Comparison of ENCODE assay signal across 11 mouse cellular contexts in the genomic region with DNA sequence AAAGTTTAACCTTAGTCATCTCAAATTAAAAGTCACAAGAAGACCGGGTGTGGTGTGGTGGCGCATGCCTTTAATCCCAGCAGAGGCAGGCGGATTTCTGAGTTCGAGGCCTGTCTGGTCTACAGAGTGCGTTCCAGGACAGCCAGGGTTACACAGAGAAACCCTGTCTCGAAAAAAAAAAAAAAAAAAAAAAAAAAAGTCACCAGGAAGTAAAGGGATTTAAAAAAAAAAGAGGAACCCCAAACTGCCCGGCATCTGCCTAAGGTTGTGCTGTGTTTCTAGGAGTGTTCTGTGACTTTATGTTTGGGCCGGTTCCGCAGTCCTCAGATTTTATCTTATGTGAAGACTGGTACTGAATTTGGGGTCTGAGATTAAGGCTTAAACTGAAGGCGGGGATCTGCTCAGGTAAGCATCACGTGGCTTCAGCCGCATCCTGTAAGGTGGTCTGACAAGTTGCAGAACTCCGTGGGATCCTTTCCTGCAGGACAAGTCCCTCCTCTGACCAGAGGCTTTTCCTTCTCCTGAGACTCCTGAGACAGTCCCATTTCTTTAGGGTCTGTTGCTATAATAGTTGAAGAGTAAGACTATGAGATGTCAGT. TPM values are rescaled to one million over a fixed set of nuclear protein-coding genes. Genes with fewer than 3 reads are reported as not detected.
DNase-seq lines count a peak whose midpoint lies in the region; ATAC-seq lines count a peak whose summit lies in the region.
"Had no signal": no experiment of that assay in that cellular context is flagged by ENCODE, and none has a peak within 500 bp of the region (broad histone marks: within the 10 kb centered on the region; RNA-seq: fewer than 3 reads in every experiment).

No protein-coding gene starts in this region.

- 0 out of 2 replicates have a peak, but pooled peaks cover 2% of the 10 kb centered on the region for H3K4me1 ChIP-seq in heart, embryonic 16.5 days (ENCODE audit: control insufficient read depth, insufficient read depth, low read length)
- peaks cover 39% of the 10 kb centered on the region for H3K4me1 ChIP-seq in liver, embryonic 13.5 days (replicated peaks)

- no peaks in the 10 kb centered on the region for H3K36me3 ChIP-seq in heart, embryonic 16.5 days (ENCODE audit: control insufficient read depth, insufficient read depth)
- H3K36me3 ChIP-seq in liver, embryonic 13.5 days, result no peaks in the 10 kb centered on the region

- WGBS in heart, embryonic 16.5 days, result 60% methylated on average over 13 of the region's 13 CpGs
- 26% methylated on average over 13 of the region's 13 CpGs for WGBS in liver, embryonic 13.5 days (ENCODE audit: insufficient replicate concordance)

- no peak overlapping the region for H3K9ac ChIP-seq in heart, embryonic 16.5 days (ENCODE audit: low read length)
- no peak overlapping the region for H3K9ac ChIP-seq in liver, embryonic 13.5 days

- peak overlapping the region; percentile 32 for H3K4me2 ChIP-seq in heart, embryonic 16.5 days (ENCODE audit: low read depth, low read length)
- no peak overlapping the region for H3K4me2 ChIP-seq in liver, embryonic 13.5 days

- no peak for ATAC-seq in heart, embryonic 16.5 days (replicated peaks; ENCODE audit: extremely low read depth, insufficient read depth, low FRiP score)
- ATAC-seq in liver, embryonic 13.5 days (ENCODE audit: low read depth), result no peak
- no peak for ATAC-seq in inflammation-experienced regulatory T-cells, adult 6 months

- intact Hi-C loops in heart, postnatal 10 days (cut with DNase I), result no loop called here

- H3K27ac ChIP-seq in heart, embryonic 16.5 days (ENCODE audit: low read length), result no peak overlapping the region
- H3K27ac ChIP-seq in liver, embryonic 13.5 days, result peak overlapping the region; percentile 27

- no peaks in the 10 kb centered on the region for H3K27me3 ChIP-seq in heart, embryonic 16.5 days (ENCODE audit: control insufficient read depth, insufficient read depth, low read length)
- H3K27me3 ChIP-seq in liver, embryonic 13.5 days, result peaks cover 20% of the 10 kb centered on the region

- DNase-seq in heart, postnatal 10 days, result no peak
- peak; percentile 21 for DNase-seq in thymus, postnatal 14 days
- no peak for DNase-seq in thymus, adult 18-20 months
- DNase-seq in liver, embryonic 13.5 days, result no peak
- DNase-seq in frontal cortex, postnatal 25 days (ENCODE audit: low spot score in 2 of 2), result no peak
- no peak for DNase-seq in Muller cell, postnatal 12 days (ENCODE audit: inconsistent ontology term)
- DNase-seq: adrenal gland, adult 2 months; cerebellum, adult 9-10 months had no signal

- peak overlapping the region; percentile 32 for H3K4me3 ChIP-seq in heart, embryonic 16.5 days (ENCODE audit: low read length)
- peak overlapping the region; percentile 22 for H3K4me3 ChIP-seq in liver, embryonic 13.5 days (replicated peaks)

- no peaks in the 10 kb centered on the region for H3K9me3 ChIP-seq in heart, embryonic 16.5 days (replicated peaks; ENCODE audit: control insufficient read depth, low read length)
- no peaks in the 10 kb centered on the region for H3K9me3 ChIP-seq in liver, embryonic 13.5 days (replicated peaks)

RNA-seq across cellular contexts. Expression of gene Plac8, which starts 1.9 kb away (rescaled TPM):
- 18.5 and 44.7 TPM in 2 replicates for polyA plus RNA-seq in heart, embryonic 16.5 days (2015; fragmentation: Nextera tagmentation; extraction: Ambion mirVana)
- total RNA-seq in heart, postnatal 10 days (2021), result 1 to 10 TPM; 2.1 to 3.1 TPM
- polyA plus RNA-seq in liver, embryonic 13.5 days (2015; fragmentation: Nextera tagmentation; extraction: Ambion mirVana), result 56.3 and 58.7 TPM in 2 replicates
- polyA plus RNA-seq in inflammation-experienced regulatory T-cells, adult 6 months (2017; shearing (Covaris generic)), result 10 to 100 TPM in 1 of 3 experiments, 1 to 10 TPM in 2; 5.5 to 17.7 (median 6.8) TPM
- total RNA-seq: layer of hippocampus, adult 18-20 months had no signal

RNA-seq across cellular contexts. Expression of gene Cops4, which starts 52.0 kb away (rescaled TPM):
- polyA plus RNA-seq in heart, embryonic 16.5 days (2015; fragmentation: Nextera tagmentation; extraction: Ambion mirVana), result 137 and 151 TPM in 2 replicates
- 10 to 100 TPM; 82.2 to 87.9 TPM for total RNA-seq in heart, postnatal 10 days (2021)
- polyA plus RNA-seq in liver, embryonic 13.5 days (2015; fragmentation: Nextera tagmentation; extraction: Ambion mirVana), result 96.0 and 110 TPM in 2 replicates
- 100 to 1,000 TPM in 2 of 3 experiments, 10 to 100 TPM in 1; 99.1 to 127 (median 102) TPM for polyA plus RNA-seq in inflammation-experienced regulatory T-cells, adult 6 months (2017; shearing (Covaris generic))
